Mouse (Mus musculus) cortical plate, adult 2 months (tissue): Measurements from ENCODE around the gene Ripk4. TPM values are rescaled to one million over a fixed set of nuclear protein-coding genes. Genes with fewer than 3 reads are reported as not detected.
A peak's percentile ranks its signal among the peaks of the same experiment; 100 is the strongest.

ENCODE experiments used
- H3K27ac ChIP-seq: fragments of 200-500 bp; 2 replicates; pipeline ENCODE4 v1.5.1; 2012; ENCODE audit warnings: low read length, control low read depth, inconsistent platforms; ENCODE audit not compliant: insufficient read depth
- H3K4me1 ChIP-seq: fragments of 200-500 bp; 2 replicates; pipeline ENCODE4 v1.6.1; 2011; ENCODE audit warnings: low read length; ENCODE audit not compliant: control insufficient read depth, insufficient read depth
- H3K4me3 ChIP-seq: fragments of 200-500 bp; 2 replicates; pipeline ENCODE4 v1.5.1; 2011; ENCODE audit warnings: mild to moderate bottlenecking, low read length, control low read depth; ENCODE audit not compliant: insufficient read depth
- CTCF ChIP-seq: fragments of 200-500 bp; IDR thresholded peaks from 2 replicates; pipeline ENCODE4 v1.5.1; 2011; ENCODE audit warnings: mild to moderate bottlenecking, control low read depth, low read length; ENCODE audit not compliant: insufficient read depth; ENCODE audit errors: extremely low read depth
- POLR2A ChIP-seq: fragments of 200-500 bp; IDR thresholded peaks from 2 replicates; pipeline ENCODE4 v1.6.1; 2011; ENCODE audit warnings: mild to moderate bottlenecking, low read length, control low read depth; ENCODE audit not compliant: insufficient read depth; ENCODE audit errors: extremely low read depth
- polyA plus RNA-seq: library from polyadenylated mRNA; depleted of rRNA; stranded (reverse); fragments of >200 nt; gene quantifications from 2 replicates; pipeline ENCODE4 v1.2.3, GENCODE M21; 2012

The Ripk4 gene
- polyA plus RNA-seq, 1 experiment = 0.15 TPM

DNA sequence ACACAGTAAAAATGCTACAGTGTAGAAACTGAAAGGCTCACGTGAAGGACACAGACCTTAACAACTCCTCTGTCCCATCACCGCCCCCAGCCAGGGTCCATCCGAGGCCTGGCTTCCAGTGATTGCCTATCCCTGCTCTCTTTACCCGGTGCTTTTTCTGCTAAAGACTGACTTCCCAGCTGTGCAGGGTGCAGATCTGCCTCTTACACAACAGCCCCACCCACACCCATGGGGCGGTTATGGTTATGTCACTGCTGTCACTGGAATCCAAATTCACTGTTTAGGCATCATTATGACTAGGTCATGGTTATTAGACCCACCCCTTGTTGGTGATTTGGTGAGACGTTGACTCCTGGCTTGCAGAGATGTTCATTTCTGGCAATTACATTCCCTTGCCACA, 25.6 kb downstream of the Ripk4 start:
- Histone ChIP-seq H3K4me1 (0 out of 2 replicates have a peak, but pooled peaks cover 1% of the 10 kb centered on the region), H3K4me3 (no peak overlapping the region), H3K27ac (no peak overlapping the region)
- no peak for TF ChIP-seq CTCF
- no peak for TF ChIP-seq POLR2A

- no peak overlapping the region for H3K4me3 ChIP-seq
- no peak for TF ChIP-seq CTCF
- TF ChIP-seq POLR2A = no peak
- 0 out of 2 replicates have a peak, but pooled peaks cover 1% of the 10 kb centered on the region for H3K4me1 ChIP-seq
- no peak overlapping the region for H3K27ac ChIP-seq
These were observed 27.0 kb downstream of the Ripk4 start for GRCm38 (mm10) chr16:97736562-97736961.

DNA sequence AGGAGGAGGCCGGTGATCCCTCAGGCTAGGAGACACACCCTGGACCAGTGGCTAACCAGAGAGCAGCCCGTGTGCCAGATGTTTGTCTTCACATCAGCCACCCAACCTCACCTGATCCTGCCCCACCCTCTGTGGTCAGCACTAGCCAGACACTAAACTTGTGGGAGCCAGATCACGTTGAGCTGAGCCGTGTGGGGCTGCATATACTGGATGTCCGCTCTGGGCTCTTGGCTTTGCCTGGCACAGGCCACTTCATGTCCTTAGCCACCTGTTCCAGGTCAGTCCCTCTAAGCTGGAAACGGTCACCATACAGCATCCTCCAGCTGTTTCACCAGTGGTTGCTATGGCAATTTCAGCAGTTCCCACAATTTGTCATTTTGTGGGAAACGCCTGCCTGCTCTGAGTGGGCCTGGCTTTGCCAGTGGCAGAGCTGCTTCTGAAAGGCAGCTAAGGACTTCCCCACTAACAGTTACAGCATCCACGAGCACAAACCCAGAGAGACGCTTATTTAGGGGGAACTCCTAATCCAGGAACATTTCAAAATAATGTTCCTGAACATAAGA, 28.7 kb downstream of the Ripk4 start:
- Histone ChIP-seq H3K4me3 (no peak overlapping the region), H3K4me1 (0 out of 2 replicates have a peak, but pooled peaks cover 1% of the 10 kb centered on the region), H3K27ac (no peak overlapping the region)
- TF ChIP-seq CTCF (no peak), POLR2A (no peak)

- no peak overlapping the region for H3K27ac ChIP-seq
- 0 out of 2 replicates have a peak, but pooled peaks cover 1% of the 10 kb centered on the region for H3K4me1 ChIP-seq
- TF ChIP-seq POLR2A (no peak), CTCF (no peak)
- no peak overlapping the region for H3K4me3 ChIP-seq
These were observed 30.0 kb downstream of the Ripk4 start for GRCm38 (mm10) chr16:97733599-97733998.

- Histone ChIP-seq H3K4me1 (0 out of 2 replicates have a peak, but pooled peaks cover 1% of the 10 kb centered on the region), H3K4me3 (no peak overlapping the region), H3K27ac (no peak overlapping the region)
- no peak for TF ChIP-seq CTCF
- no peak for TF ChIP-seq POLR2A
These were observed 33.3 kb downstream of the Ripk4 start for GRCm38 (mm10) chr16:97730321-97730720.

- no peak overlapping the region for H3K4me3 ChIP-seq
- TF ChIP-seq CTCF (no peak), POLR2A (no peak)
These were observed 37.2 kb downstream of the Ripk4 start for GRCm38 (mm10) chr16:97726436-97726835.

GRCm38 (mm10) chr16:97720093-97720492, 43.5 kb downstream of the Ripk4 start:
- H3K4me1 ChIP-seq = no peaks in the 10 kb centered on the region
- no peak overlapping the region for H3K27ac ChIP-seq
- TF ChIP-seq CTCF = no peak
- TF ChIP-seq POLR2A = no peak
- no peak overlapping the region for H3K4me3 ChIP-seq

More at GRCm38 (mm10) chr16:97726436-97726835, 37.2 kb downstream of the Ripk4 start:
- H3K4me1 ChIP-seq = no peaks in the 10 kb centered on the region
- H3K27ac ChIP-seq = no peak overlapping the region

GRCm38 (mm10) chr16:97719392-97719983, 44.1 kb downstream of the Ripk4 start:
- TF ChIP-seq POLR2A = no peak
- no peak for TF ChIP-seq CTCF
- no peak overlapping the region for H3K4me3 ChIP-seq
- no peaks in the 10 kb centered on the region for H3K4me1 ChIP-seq
- no peak overlapping the region for H3K27ac ChIP-seq

DNA sequence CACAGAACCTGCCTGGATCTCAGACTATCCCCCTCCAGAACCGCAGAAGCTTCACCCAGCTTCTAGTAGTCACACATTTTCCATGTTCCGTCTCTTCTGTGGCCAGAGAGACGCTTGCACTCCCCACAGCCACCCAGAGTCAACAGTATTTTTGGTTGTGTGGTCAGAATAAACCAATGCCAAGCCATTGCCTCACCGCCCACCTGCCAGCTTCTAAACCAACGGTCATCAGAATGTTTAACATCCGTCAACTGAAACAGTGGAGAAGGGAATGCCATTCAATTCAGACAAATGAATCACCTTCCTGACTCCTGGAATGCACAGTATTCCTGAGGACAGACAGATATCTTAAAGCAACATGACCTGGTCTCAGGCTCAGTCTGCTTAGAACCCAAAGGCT, 47.0 kb downstream of the Ripk4 start:
- Histone ChIP-seq H3K4me1 (no peaks in the 10 kb centered on the region), H3K27ac (no peak overlapping the region), H3K4me3 (no peak overlapping the region)
- no peak for TF ChIP-seq CTCF
- TF ChIP-seq POLR2A = no peak

DNA sequence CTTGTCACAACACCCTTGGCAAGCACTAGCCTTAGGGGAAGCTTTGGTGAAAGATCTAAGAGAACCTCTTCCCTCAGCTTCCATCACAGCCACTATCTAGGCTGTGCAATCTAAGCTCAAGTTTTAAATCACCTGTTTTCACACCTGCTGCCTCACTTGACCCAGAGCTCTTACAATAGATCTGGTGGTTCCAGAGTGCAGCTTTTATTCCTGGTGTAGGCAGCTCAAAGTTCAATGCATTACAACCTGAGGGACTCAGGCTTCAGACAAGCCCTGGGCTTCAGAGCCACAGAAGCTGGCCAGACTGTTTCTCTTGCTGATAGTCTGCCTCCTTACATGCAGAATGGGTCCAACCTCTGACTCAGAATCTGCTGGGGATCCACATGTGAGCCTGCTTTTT, 51.5 kb downstream of the Ripk4 start:
- no peaks in the 10 kb centered on the region for H3K4me1 ChIP-seq
- H3K4me3 ChIP-seq = no peak overlapping the region
- H3K27ac ChIP-seq = no peak overlapping the region
- TF ChIP-seq POLR2A (no peak), CTCF (no peak)

- Histone ChIP-seq H3K27ac (peak overlapping the region; percentile 77), H3K4me3 (no peak overlapping the region), H3K4me1 (no peaks in the 10 kb centered on the region)
- TF ChIP-seq CTCF (no peak), POLR2A (no peak)
These were observed 61.7 kb downstream of the Ripk4 start for GRCm38 (mm10) chr16:97701871-97702270.
